Mouse (Mus musculus): ENCODE data around the gene Gli1. TPM values are rescaled to one million over a fixed set of nuclear protein-coding genes. Genes with fewer than 3 reads are reported as not detected.

Gene Gli1
- total RNA-seq, 2 experiments from 2014 or later: not detected

GRCm38 (mm10) chr10:127350594-127351284 is 9.0 kb upstream of the Gli1 start:
- ATAC-seq (replicated peaks; ENCODE audit: low FRiP score, poor library complexity, severe bottlenecking): peak; percentile 46; the same call in 1 of the 2 replicates

- no peak for ATAC-seq (replicated peaks; ENCODE audit: low FRiP score, poor library complexity, severe bottlenecking)
Observed at GRCm38 (mm10) chr10:127349810-127350209, 8.0 kb upstream of the Gli1 start.

- no peak for ATAC-seq (replicated peaks; ENCODE audit: low FRiP score, poor library complexity, severe bottlenecking)
Observed at GRCm38 (mm10) chr10:127348957-127349356, 7.2 kb upstream of the Gli1 start.

- no peak for ATAC-seq (replicated peaks; ENCODE audit: low FRiP score, poor library complexity, severe bottlenecking)
Observed at GRCm38 (mm10) chr10:127346173-127346572, 4.4 kb upstream of the Gli1 start.

- no peak for ATAC-seq (replicated peaks; ENCODE audit: low FRiP score, poor library complexity, severe bottlenecking)
Observed at GRCm38 (mm10) chr10:127343029-127343428, 1.3 kb upstream of the Gli1 start.

GRCm38 (mm10) chr10:127341360-127341690 is 449 bp downstream of the Gli1 start:
- no peak for ATAC-seq (replicated peaks; ENCODE audit: low FRiP score, poor library complexity, severe bottlenecking)

- no peak for ATAC-seq (replicated peaks; ENCODE audit: low FRiP score, poor library complexity, severe bottlenecking)
Observed at GRCm38 (mm10) chr10:127340577-127341359, 1.0 kb downstream of the Gli1 start.

GRCm38 (mm10) chr10:127339683-127340576 is 1.8 kb downstream of the Gli1 start:
- no peak for ATAC-seq (replicated peaks; ENCODE audit: low FRiP score, poor library complexity, severe bottlenecking)

GRCm38 (mm10) chr10:127338930-127339682 is 2.7 kb downstream of the Gli1 start:
- ATAC-seq (replicated peaks; ENCODE audit: low FRiP score, poor library complexity, severe bottlenecking): peak; percentile 84

- ATAC-seq (replicated peaks; ENCODE audit: low FRiP score, poor library complexity, severe bottlenecking): no peak
Observed at GRCm38 (mm10) chr10:127337536-127338099, 4.2 kb downstream of the Gli1 start.

GRCm38 (mm10) chr10:127336952-127337351 is 4.8 kb downstream of the Gli1 start:
- no peak for ATAC-seq (replicated peaks; ENCODE audit: low FRiP score, poor library complexity, severe bottlenecking)

- ATAC-seq (replicated peaks; ENCODE audit: low FRiP score, poor library complexity, severe bottlenecking): no peak
Observed at GRCm38 (mm10) chr10:127335271-127335670, 6.5 kb downstream of the Gli1 start.

GRCm38 (mm10) chr10:127333152-127333551 is 8.6 kb downstream of the Gli1 start:
- no peak for ATAC-seq (replicated peaks; ENCODE audit: low FRiP score, poor library complexity, severe bottlenecking)

- ATAC-seq (replicated peaks; ENCODE audit: low FRiP score, poor library complexity, severe bottlenecking): no peak
Observed at GRCm38 (mm10) chr10:127332211-127332874, 9.4 kb downstream of the Gli1 start.

- no peak for ATAC-seq (replicated peaks; ENCODE audit: low FRiP score, poor library complexity, severe bottlenecking)
Observed at GRCm38 (mm10) chr10:127330212-127330611, 11.6 kb downstream of the Gli1 start.

- no peak for ATAC-seq (replicated peaks; ENCODE audit: low FRiP score, poor library complexity, severe bottlenecking)
Observed at GRCm38 (mm10) chr10:127327461-127328145, 14.2 kb downstream of the Gli1 start.

GRCm38 (mm10) chr10:127326828-127327227 is 14.9 kb downstream of the Gli1 start:
- no peak for ATAC-seq (replicated peaks; ENCODE audit: low FRiP score, poor library complexity, severe bottlenecking)

All from erythroblast, adult 5-6 weeks (primary cell).